Mouse (Mus musculus) forebrain, postnatal 0 days (tissue): Measurements from ENCODE around the gene Aanat. TPM values are rescaled to one million over a fixed set of nuclear protein-coding genes. Genes with fewer than 3 reads are reported as not detected.

ENCODE experiments used
- ATAC-seq: fragments of 200-750 bp; cut with Nextera tagmentation; 2 replicates; pipeline ENCODE4 v1.8.0; 2017; ENCODE audit warnings: mild to moderate bottlenecking, moderate library complexity
- DNase-seq: peaks from one replicate; pipeline ENCODE4 v3.0.0-alpha.2; 2015
- H3K27ac ChIP-seq: fragments of 300-500 bp; sonication (generic); 2 replicates; pipeline ENCODE4 v1.5.1; 2014; ENCODE audit warnings: low read depth, mild to moderate bottlenecking, antibody characterized with exemption, low read length, moderate library complexity, mixed read lengths
- H3K27me3 ChIP-seq: fragments of 300-500 bp; sonication (generic); 2 replicates; pipeline ENCODE4 v1.6.1; 2014; ENCODE audit warnings: mild to moderate bottlenecking, low read length, mixed read lengths; ENCODE audit not compliant: insufficient read depth
- H3K36me3 ChIP-seq: fragments of 300-500 bp; sonication (generic); 2 replicates; pipeline ENCODE4 v1.6.1; 2014; ENCODE audit warnings: mild to moderate bottlenecking, moderate library complexity; ENCODE audit not compliant: insufficient read depth
- H3K4me1 ChIP-seq: fragments of 300-500 bp; sonication (generic); 2 replicates; pipeline ENCODE4 v1.6.1; 2014; ENCODE audit warnings: antibody characterized with exemption; ENCODE audit not compliant: insufficient read depth
- H3K4me2 ChIP-seq: fragments of 300-500 bp; sonication (generic); 2 replicates; pipeline ENCODE4 v1.6.1; 2014; ENCODE audit warnings: low read depth, mild to moderate bottlenecking, moderate library complexity
- H3K4me3 ChIP-seq: fragments of 300-500 bp; sonication (generic); 2 replicates; pipeline ENCODE4 v1.5.1; 2014; ENCODE audit warnings: low read depth, low read length, mixed read lengths
- H3K9ac ChIP-seq: fragments of 300-500 bp; sonication (generic); 2 replicates; pipeline ENCODE4 v1.6.1; 2014; ENCODE audit warnings: mild to moderate bottlenecking
- H3K9me3 ChIP-seq: fragments of 300-500 bp; sonication (generic); 2 replicates; pipeline ENCODE4 v1.6.1; 2016; ENCODE audit warnings: low read length
- CTCF ChIP-seq: sonication (generic); IDR thresholded peaks from 2 replicates; pipeline ENCODE4 v1.5.1; 2016; ENCODE audit warnings: antibody characterized with exemption, control low read depth, low read depth
- WGBS: fragments of 180-500 bp; shearing (Covaris S2); extraction: QIAGEN DNeasy Blood & Tissue Kit; methylation state at CpG from one replicate; pipeline ENCODE4 v1.1.7; 2014; 5-methylcytosine and 5-hydroxymethylcytosine counted together
- polyA plus RNA-seq: library from polyadenylated mRNA; unstranded; fragments of >200 nt; fragmentation: Nextera tagmentation; extraction: Ambion mirVana; gene quantifications from 2 replicates; pipeline ENCODE4 v1.2.1, GENCODE M21; 2015
- total RNA-seq: library from RNA; depleted of rRNA; stranded (reverse); fragments of >200 nt; gene quantifications from 2 replicates; pipeline ENCODE4 v1.2.3, GENCODE M21; 2014

The Aanat gene
- total and polyA plus RNA-seq, 2 experiments from 2014 or later: 0.62 to 0.88 TPM

DNA sequence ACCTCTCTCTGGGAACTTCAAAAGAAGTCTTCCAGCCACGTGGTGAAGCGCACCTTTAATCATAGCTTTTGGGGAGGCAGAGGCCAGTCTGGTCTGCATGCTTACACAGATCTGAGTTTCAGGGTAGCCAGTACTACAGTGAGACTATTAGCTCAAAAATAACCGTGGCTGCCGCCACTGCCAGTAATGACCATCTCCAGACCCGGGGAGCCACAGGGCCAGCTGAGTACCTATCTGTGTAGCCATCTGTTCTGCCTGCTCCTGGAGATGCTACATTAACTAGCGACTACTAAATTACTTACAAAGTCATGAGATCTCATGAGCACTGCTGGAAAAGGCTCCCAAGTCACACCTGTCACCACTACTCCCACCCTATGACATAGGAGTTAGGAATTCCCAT is 11.2 kb upstream of the Aanat start:
- WGBS: 70% methylated on average over 6 of the region's 6 CpGs
- TF ChIP-seq CTCF: no peak
- DNase-seq (no peak), ATAC-seq (no peak)
- no peaks in the 10 kb centered on the region for H3K27me3 ChIP-seq
- no peak overlapping the region for H3K27ac ChIP-seq
- no peaks in the 10 kb centered on the region for H3K9me3 ChIP-seq
- no peak overlapping the region for H3K9ac ChIP-seq
- no peak overlapping the region for H3K4me3 ChIP-seq
- peaks cover 4% of the 10 kb centered on the region; the same call in 1 of the 2 replicates for H3K36me3 ChIP-seq
- peaks cover 12% of the 10 kb centered on the region; the same call in 1 of the 2 replicates for H3K4me1 ChIP-seq
- no peak overlapping the region for H3K4me2 ChIP-seq

DNA sequence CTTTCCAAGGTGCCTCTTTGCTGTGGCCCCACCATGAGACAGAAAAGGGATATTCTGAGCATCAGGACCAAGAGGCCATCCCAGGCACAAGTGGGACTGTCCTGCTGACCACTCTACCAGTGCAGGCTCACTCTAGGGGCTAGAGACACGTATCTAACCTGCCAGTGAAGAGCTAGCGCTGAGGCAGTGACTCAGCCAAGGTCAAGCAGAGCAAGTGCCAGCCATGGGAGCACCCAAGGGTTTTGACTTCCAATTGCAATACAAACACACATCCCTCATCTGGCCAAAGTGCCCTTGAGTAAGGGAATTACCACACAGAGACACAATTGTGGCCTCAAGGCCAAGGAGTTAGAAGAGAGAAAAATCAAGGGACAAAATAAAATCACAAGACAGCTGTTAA is 10.8 kb upstream of the Aanat start:
- Histone ChIP-seq H3K9ac (no peak overlapping the region), H3K27ac (no peak overlapping the region), H3K27me3 (no peaks in the 10 kb centered on the region), H3K4me2 (no peak overlapping the region), H3K9me3 (no peaks in the 10 kb centered on the region), H3K4me3 (no peak overlapping the region), H3K4me1 (peaks cover 12% of the 10 kb centered on the region; the same call in 1 of the 2 replicates), H3K36me3 (peaks cover 4% of the 10 kb centered on the region; the same call in 1 of the 2 replicates)
- TF ChIP-seq CTCF: no peak
- ATAC-seq (no peak), DNase-seq (no peak)
- 88% methylated on average over 2 of the region's 2 CpGs for WGBS

DNA sequence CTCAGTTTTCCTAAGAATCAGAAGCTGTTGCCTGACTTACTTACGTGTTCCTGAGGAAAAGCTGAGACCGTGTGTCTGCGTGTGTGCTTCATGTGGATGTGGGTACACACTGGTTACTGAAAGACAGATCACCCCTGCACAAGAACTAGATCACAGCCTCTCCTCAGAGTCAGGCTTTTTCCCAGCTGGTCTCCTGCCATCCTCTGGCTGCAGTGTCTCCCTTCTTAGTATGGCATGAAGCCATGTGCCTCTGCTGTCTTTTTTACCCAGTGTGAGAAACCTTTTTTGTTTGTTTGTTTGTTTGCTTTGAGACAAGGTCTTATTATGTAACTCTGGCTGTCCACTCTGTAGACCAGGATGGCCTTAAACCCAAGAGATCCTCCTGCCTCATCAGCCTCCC is 7.0 kb upstream of the Aanat start:
- Histone ChIP-seq H3K4me3 (no peak overlapping the region), H3K36me3 (no peaks in the 10 kb centered on the region), H3K4me2 (peak overlapping the region; percentile 49; the same call in 1 of the 2 replicates), H3K27ac (no peak overlapping the region), H3K27me3 (no peaks in the 10 kb centered on the region), H3K4me1 (peaks cover 12% of the 10 kb centered on the region; the same call in 1 of the 2 replicates), H3K9me3 (no peaks in the 10 kb centered on the region), H3K9ac (no peak overlapping the region)
- no peak for ATAC-seq
- TF ChIP-seq CTCF: no peak
- DNase-seq: no peak
- 85% methylated on average over 3 of the region's 3 CpGs for WGBS

- ATAC-seq: peak; percentile 10; the same call in 1 of the 2 replicates
- Histone ChIP-seq H3K36me3 (no peaks in the 10 kb centered on the region), H3K27me3 (no peaks in the 10 kb centered on the region), H3K27ac (peak overlapping the region; percentile 93; the same call in 1 of the 2 replicates), H3K4me2 (peak overlapping the region; percentile 49), H3K4me3 (peak overlapping the region; percentile 98), H3K9ac (peak overlapping the region; percentile 97), H3K9me3 (no peaks in the 10 kb centered on the region), H3K4me1 (peaks cover 12% of the 10 kb centered on the region; the same call in 1 of the 2 replicates)
- 15% methylated on average over 10 of the region's 10 CpGs for WGBS
- TF ChIP-seq CTCF: no peak
- DNase-seq: peak; percentile 49
These were observed 6.1 kb upstream of the Aanat start for GRCm38 (mm10) chr11:116580031-116580652.

DNA sequence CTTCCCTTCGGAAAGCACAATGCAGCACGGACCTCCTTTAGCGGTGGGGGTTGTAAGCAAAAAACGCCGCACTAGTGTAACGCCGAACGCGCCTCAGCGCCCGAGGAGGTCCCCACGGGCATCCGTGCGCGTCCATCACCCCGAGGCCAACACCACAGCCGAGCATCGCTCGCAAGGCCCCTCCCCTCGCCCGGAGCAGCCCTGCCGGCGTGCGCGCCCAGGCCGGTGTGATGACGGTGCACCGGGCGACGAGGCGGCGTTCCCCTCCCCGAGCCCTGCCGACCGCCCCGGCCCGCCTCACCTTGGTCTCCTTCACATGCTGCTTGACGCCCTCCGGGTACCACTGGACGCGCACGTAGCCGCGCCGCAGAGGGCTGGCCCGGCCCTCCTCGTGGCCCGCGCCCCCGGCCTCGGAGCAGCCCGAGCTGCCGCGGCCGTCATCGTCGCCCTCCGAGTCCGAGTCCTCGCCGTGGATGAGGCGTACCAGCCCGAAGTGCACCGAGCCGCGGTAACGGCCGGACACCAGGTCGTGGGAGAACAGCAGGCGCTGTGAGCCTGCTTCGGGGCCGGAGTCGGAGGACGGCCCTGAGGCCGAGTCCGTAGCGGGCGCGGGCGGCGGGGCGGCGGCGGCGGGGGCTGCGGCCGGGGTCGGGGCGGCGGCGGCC is 5.4 kb upstream of the Aanat start:
- H3K27me3 ChIP-seq: no peaks in the 10 kb centered on the region
- H3K9me3 ChIP-seq: no peaks in the 10 kb centered on the region
- TF ChIP-seq CTCF: no peak
- H3K27ac ChIP-seq: peak overlapping the region; percentile 93
- DNase-seq: peak; percentile 63
- ATAC-seq: peak; percentile 72
- H3K4me3 ChIP-seq: peak overlapping the region; percentile 98
- peak overlapping the region; percentile 49 for H3K4me2 ChIP-seq
- no peaks in the 10 kb centered on the region for H3K36me3 ChIP-seq
- peak overlapping the region; percentile 97 for H3K9ac ChIP-seq
- 1% methylated on average over 81 of the region's 91 CpGs for WGBS
- peaks cover 12% of the 10 kb centered on the region; the same call in 1 of the 2 replicates for H3K4me1 ChIP-seq

- Histone ChIP-seq H3K9ac (peak within 1 kb of the TSS; percentile 97), H3K27ac (peak within 1 kb of the TSS; percentile 93), H3K4me2 (peak within 1 kb of the TSS; percentile 49), H3K9me3 (no peaks in the 10 kb centered on the region), H3K4me1 (peaks cover 12% of the 10 kb centered on the region; the same call in 1 of the 2 replicates), H3K36me3 (no peaks in the 10 kb centered on the region), H3K4me3 (peak within 1 kb of the TSS; percentile 98), H3K27me3 (no peaks in the 10 kb centered on the region)
- 6% methylated on average over 44 of the region's 51 CpGs for WGBS
- DNase-seq (peak; percentile 93), ATAC-seq (peak; percentile 96)
- TF ChIP-seq CTCF: peak; percentile 79
These were observed 4.8 kb upstream of the Aanat start, which contains the start of gene Ube2o for GRCm38 (mm10) chr11:116581376-116581814. Ube2o (minus strand) TSS chr11:116581447.

- Histone ChIP-seq H3K27ac (no peak overlapping the region), H3K27me3 (no peaks in the 10 kb centered on the region), H3K4me3 (no peak overlapping the region), H3K4me2 (no peak overlapping the region), H3K9me3 (no peaks in the 10 kb centered on the region), H3K9ac (no peak overlapping the region), H3K36me3 (no peaks in the 10 kb centered on the region), H3K4me1 (no peaks in the 10 kb centered on the region; the same call in 1 of the 2 replicates)
- DNase-seq: no peak
- TF ChIP-seq CTCF: no peak
- 85% methylated on average over 6 of the region's 6 CpGs for WGBS
- no peak for ATAC-seq
These were observed 550 bp upstream of the Aanat start for GRCm38 (mm10) chr11:116585682-116586081.
